Mouse (Mus musculus) lung, adult 2 months (tissue): Measurements from ENCODE around the gene Insr. TPM values are rescaled to one million over a fixed set of nuclear protein-coding genes. Genes with fewer than 3 reads are reported as not detected.

Experiments used
- DNase-seq: peaks from one replicate; pipeline ENCODE4 v3.0.0; 2022
- H3K4me1 ChIP-seq: fragments of 200-500 bp; 2 replicates; pipeline ENCODE4 v1.6.1; 2011; ENCODE audit warnings: low read length; ENCODE audit not compliant: control insufficient read depth, insufficient read depth
- H3K4me3 ChIP-seq: fragments of 200-500 bp; replicated peaks from 2 replicates; pipeline ENCODE3; 2011; ENCODE audit warnings: low read depth, mild to moderate bottlenecking, control low read depth, low read length; ENCODE audit errors: extremely low read depth
- CTCF ChIP-seq: fragments of 200-500 bp; IDR thresholded peaks from 2 replicates; pipeline ENCODE4 v1.5.1; 2011; ENCODE audit warnings: mild to moderate bottlenecking, low read length, control low read depth; ENCODE audit not compliant: insufficient read depth
- POLR2A ChIP-seq: fragments of 200-500 bp; IDR thresholded peaks from 2 replicates; pipeline ENCODE4 v1.6.1; 2011; ENCODE audit warnings: low read depth, mild to moderate bottlenecking, control low read depth, low read length, borderline replicate concordance; ENCODE audit errors: extremely low read depth
- WGBS: fragments of 180-500 bp; shearing (Covaris S2); methylation state at CpG from one replicate; pipeline ENCODE4 v1.1.7; 2018; 5-methylcytosine and 5-hydroxymethylcytosine counted together
- polyA plus RNA-seq: library from polyadenylated mRNA; depleted of rRNA; stranded (reverse); fragments of >200 nt; gene quantifications from 2 replicates; pipeline ENCODE4 v1.2.3, GENCODE M21; 2012

The Insr gene
- polyA plus RNA-seq, 1 experiment: 24.6 TPM

DNA sequence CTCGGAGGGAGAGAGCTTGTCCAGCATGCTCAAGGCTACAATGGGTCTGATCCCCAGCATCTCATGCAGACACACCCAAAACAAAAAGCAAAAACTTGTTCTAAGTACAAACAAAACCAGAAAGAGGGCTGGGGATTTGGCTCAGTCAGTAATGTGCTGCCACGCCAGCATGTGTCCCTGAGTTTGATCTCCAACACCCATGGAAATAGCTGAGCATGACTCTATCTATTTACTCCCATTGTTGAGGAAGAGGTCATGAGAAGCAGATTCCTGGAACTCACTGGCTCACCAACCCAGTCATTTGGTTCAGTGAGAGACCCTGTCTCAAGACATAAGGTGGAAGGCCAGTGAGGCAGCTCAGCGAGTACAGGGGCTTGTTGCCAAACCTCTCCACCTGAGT is 40.6 kb downstream of the Insr start:
- peaks cover 17% of the 10 kb centered on the region; the same call in 1 of the 2 replicates for H3K4me1 ChIP-seq
- WGBS: 63% methylated on average over 3 of the region's 3 CpGs
- no peak overlapping the region for H3K4me3 ChIP-seq
- TF ChIP-seq POLR2A: no peak
- TF ChIP-seq CTCF: no peak
- no peak for DNase-seq

- Histone ChIP-seq H3K4me1 (peaks cover 20% of the 10 kb centered on the region; the same call in 1 of the 2 replicates), H3K4me3 (no peak overlapping the region)
- 42% methylated on average over 5 of the region's 5 CpGs for WGBS
- TF ChIP-seq POLR2A (no peak), CTCF (no peak)
- no peak for DNase-seq
Measured at GRCm38 (mm10) chr8:3237319-3237718, 42.1 kb downstream of the Insr start.

DNA sequence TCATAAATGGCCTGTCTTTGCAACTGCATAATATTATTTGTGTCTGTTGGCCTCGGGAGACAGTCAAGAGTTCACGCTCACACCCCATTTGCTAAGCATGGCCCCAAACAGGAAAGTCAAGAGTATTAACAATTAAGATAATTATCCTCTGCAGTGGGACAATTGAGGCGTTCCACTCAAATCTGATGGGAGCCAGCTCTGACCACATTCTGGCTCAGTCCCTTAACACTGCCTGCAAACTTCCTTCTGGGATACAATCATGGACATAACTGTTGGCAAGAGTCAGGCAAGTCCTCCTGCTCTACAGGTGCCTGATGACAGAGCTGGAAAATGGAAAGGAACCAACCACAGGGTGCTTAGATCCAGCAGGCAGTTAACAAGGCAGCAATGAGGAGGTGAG is 43.1 kb downstream of the Insr start:
- Histone ChIP-seq H3K4me1 (peaks cover 20% of the 10 kb centered on the region; the same call in 1 of the 2 replicates), H3K4me3 (no peak overlapping the region)
- TF ChIP-seq CTCF (no peak), POLR2A (no peak)
- WGBS: 22% methylated on average over 3 of the region's 3 CpGs
- DNase-seq: no peak

- no peak for TF ChIP-seq POLR2A
- Histone ChIP-seq H3K4me3 (no peak overlapping the region), H3K4me1 (peaks cover 18% of the 10 kb centered on the region; the same call in 1 of the 2 replicates)
- 91% methylated on average over 3 of the region's 3 CpGs for WGBS
- DNase-seq: no peak
Measured at GRCm38 (mm10) chr8:3234569-3234968, 44.8 kb downstream of the Insr start.

DNA sequence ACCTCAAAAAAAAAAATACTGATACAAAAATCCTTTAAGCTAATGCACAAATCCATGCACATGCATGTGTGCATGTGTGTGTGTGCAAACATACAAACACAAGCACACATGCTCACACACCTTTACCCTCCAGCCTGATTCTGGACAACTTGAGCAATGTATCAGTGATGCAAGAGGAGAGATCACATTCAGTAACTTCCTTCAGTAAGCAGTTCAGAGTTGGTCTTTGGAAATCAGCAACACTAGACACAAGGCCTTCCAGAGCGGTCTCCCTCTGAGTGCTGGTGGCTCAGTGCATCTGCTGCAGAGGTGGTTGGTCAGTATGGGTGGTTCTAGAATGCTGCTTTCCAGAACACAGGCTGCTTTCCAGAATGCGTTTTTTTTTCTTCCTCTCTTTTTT is 46.8 kb downstream of the Insr start:
- no peak for DNase-seq
- TF ChIP-seq CTCF: no peak
- no peak for TF ChIP-seq POLR2A
- H3K4me1 ChIP-seq: peaks cover 12% of the 10 kb centered on the region; the same call in 1 of the 2 replicates
- H3K4me3 ChIP-seq: no peak overlapping the region
- WGBS: 75% methylated on average over 2 of the region's 2 CpGs

GRCm38 (mm10) chr8:3230118-3231060 is 49.0 kb downstream of the Insr start:
- 71% methylated on average over 10 of the region's 10 CpGs for WGBS
- no peak for TF ChIP-seq CTCF
- TF ChIP-seq POLR2A: no peak
- no peak for DNase-seq

DNA sequence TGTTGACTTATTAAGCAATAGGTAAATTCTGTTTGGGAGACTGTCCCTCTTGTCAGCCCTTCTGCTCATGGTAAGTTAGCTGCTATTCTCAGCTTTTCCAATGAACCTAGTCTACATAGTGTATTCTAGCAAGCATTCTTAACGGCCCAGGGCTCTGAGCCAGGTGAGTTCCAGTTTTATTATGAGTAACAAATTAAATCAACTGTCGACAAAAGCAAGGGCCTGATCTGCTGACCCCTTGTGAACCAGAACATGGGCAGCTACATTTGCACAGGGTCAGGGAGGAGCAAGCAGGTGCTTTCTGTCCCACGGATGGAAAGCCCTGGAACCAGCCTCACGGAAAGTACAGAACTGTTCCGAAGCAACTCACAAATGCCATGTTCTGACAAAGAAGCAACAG is 52.0 kb downstream of the Insr start:
- H3K4me3 ChIP-seq: no peak overlapping the region
- DNase-seq: no peak
- TF ChIP-seq CTCF (no peak), POLR2A (no peak)
- 61% methylated on average over 5 of the region's 5 CpGs for WGBS
- H3K4me1 ChIP-seq: peaks cover 21% of the 10 kb centered on the region

More at GRCm38 (mm10) chr8:3230118-3231060, 49.0 kb downstream of the Insr start:
- H3K4me3 ChIP-seq: no peak overlapping the region
- H3K4me1 ChIP-seq: peaks cover 8% of the 10 kb centered on the region

DNA sequence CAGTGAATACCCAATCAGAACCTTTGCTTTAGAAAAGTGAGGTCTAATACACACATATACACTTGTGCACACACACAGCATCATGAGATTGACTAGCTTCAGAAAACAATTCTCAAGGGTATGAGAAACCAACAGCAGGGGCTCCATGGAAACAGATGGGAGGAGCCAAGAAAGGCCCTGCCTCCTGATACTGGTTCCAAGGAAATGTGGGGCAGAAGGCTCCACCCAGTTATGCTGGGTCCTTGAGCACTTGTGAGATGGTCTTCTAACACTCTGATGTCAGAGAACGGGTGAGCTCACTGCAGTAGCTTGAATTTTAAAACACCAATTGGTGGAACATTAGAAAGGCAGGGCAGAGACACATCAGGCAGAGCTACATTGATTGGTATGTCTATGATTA is 53.7 kb downstream of the Insr start:
- WGBS: 51% methylated on average over 1 of the region's 1 CpGs
- peaks cover 21% of the 10 kb centered on the region for H3K4me1 ChIP-seq

DNA sequence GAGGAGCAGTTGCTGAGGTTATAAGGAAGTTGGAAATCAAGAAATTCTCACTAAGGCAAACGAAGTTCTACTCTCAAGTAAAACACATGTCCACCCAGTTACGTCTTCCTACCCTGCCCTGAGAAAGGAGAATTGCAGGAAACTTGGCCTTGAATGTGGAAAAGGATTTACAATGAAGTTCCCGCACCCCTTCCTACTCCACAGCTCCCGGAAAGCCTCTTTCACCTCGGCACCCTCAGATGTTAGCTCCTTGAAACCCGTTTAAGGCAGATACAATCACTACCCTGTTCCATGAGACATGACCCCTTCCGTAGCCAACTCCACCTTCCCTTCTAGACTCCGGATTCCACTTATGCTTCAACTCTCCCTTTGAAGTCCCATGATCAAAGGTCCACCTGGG is 54.2 kb downstream of the Insr start:
- 32% methylated on average over 8 of the region's 8 CpGs for WGBS
- no peak for TF ChIP-seq POLR2A
- TF ChIP-seq CTCF: no peak
- peaks cover 24% of the 10 kb centered on the region for H3K4me1 ChIP-seq

More for the DNA sequence above, 53.7 kb downstream of the Insr start:
- no peak overlapping the region for H3K4me3 ChIP-seq
- no peak for DNase-seq
- TF ChIP-seq POLR2A: no peak
- TF ChIP-seq CTCF: no peak

DNA sequence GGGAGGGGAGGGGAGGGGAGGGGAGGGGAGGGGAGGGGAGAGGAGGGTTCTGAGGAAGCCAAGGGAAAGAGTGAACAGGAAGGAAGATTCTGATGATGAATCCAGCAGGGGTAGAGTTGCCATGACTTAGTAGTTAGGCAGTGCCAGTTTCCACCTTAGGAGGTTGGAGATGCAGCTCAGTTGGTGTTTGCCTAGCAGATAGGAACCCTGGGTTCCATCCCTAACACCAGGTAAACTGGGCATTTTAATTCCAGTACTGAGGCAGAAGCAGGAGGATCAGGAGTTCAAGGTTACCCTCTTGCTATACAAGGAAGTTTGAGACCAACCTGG is 56.8 kb downstream of the Insr start:
- DNase-seq: no peak
- Histone ChIP-seq H3K4me3 (no peak overlapping the region), H3K4me1 (peaks cover 24% of the 10 kb centered on the region)
- no peak for TF ChIP-seq CTCF
- TF ChIP-seq POLR2A: no peak

More for the DNA sequence above, 54.2 kb downstream of the Insr start:
- no peak for DNase-seq
- H3K4me3 ChIP-seq: no peak overlapping the region
